8 mouse cellular contexts compared by ENCODE assay signal in genomic region chr5:18358191-18358590, GRCm38 (mm10). TPM values are rescaled to one million over a fixed set of nuclear protein-coding genes. Genes with fewer than 3 reads are reported as not detected.
DNase-seq lines count a peak whose midpoint lies in the region; ATAC-seq and TF ChIP-seq lines count a peak whose summit lies in the region.

No protein-coding gene starts in this region.

- H3K9me3 ChIP-seq in heart, postnatal 0 days (replicated peaks; ENCODE audit: control insufficient read depth, low read length), result peaks cover 2% of the 10 kb centered on the region; the same call in 1 of the 2 replicates
- no peaks in the 10 kb centered on the region for H3K9me3 ChIP-seq in midbrain, embryonic 11.5 days (ENCODE audit: control insufficient read depth, low read length)

- H3K9ac ChIP-seq in heart, postnatal 0 days (replicated peaks; ENCODE audit: low read depth, low read length), result no peak overlapping the region
- H3K9ac ChIP-seq in midbrain, embryonic 11.5 days (ENCODE audit: low read length), result no peak overlapping the region

- WGBS in heart, postnatal 0 days, result 23% methylated on average over 3 of the region's 3 CpGs
- WGBS in midbrain, embryonic 11.5 days, result 19% methylated on average over 3 of the region's 3 CpGs

- no peak for TF ChIP-seq EP300 in heart, postnatal 0 days (IDR thresholded peaks at IDR 0.05; ENCODE audit: low read depth)

- no peaks in the 10 kb centered on the region for H3K36me3 ChIP-seq in heart, postnatal 0 days (replicated peaks; ENCODE audit: control insufficient read depth, insufficient read depth, low read length)
- no peaks in the 10 kb centered on the region for H3K36me3 ChIP-seq in midbrain, embryonic 11.5 days (ENCODE audit: control insufficient read depth, insufficient read depth, low read length)

- ATAC-seq in heart, postnatal 0 days (ENCODE audit: insufficient read depth, low read depth), result no peak
- ATAC-seq in midbrain, embryonic 11.5 days (ENCODE audit: low FRiP score), result no peak

- H3K27me3 ChIP-seq in heart, postnatal 0 days (ENCODE audit: control insufficient read depth, insufficient read depth, low read length), result no peaks in the 10 kb centered on the region
- peaks cover 6% of the 10 kb centered on the region for H3K27me3 ChIP-seq in midbrain, embryonic 11.5 days (ENCODE audit: control insufficient read depth, insufficient read depth, low read length)

- peak; percentile 71 for TF ChIP-seq CTCF in heart, postnatal 0 days (IDR thresholded peaks at IDR 0.05; ENCODE audit: low read depth)

- peak; percentile 44 to 47 for DNase-seq in right cerebral cortex, postnatal 10 days (ENCODE audit: low spot score in 2 of 2)
- DNase-seq in right cerebral cortex, postnatal 36 days (ENCODE audit: low spot score in 2 of 2), result no peak
- DNase-seq in cerebellum, postnatal 14 days, result peak; percentile 68 to 72
- DNase-seq in heart, postnatal 0 days (ENCODE audit: low spot score), result peak; percentile 60
- peak; percentile 78 to 88 for DNase-seq in kidney, postnatal 25 days
- no peak for DNase-seq in midbrain, embryonic 11.5 days (ENCODE audit: low spot score, missing footprints)
- DNase-seq in adipocyte (ENCODE audit: low spot score), result no peak
- no peak for DNase-seq in thymus, postnatal 25 days

- no peak overlapping the region for H3K4me3 ChIP-seq in heart, postnatal 0 days (ENCODE audit: low read depth, low read length)
- H3K4me3 ChIP-seq in midbrain, embryonic 11.5 days (ENCODE audit: low read depth, low read length), result no peak overlapping the region

- H3K4me2 ChIP-seq in heart, postnatal 0 days (ENCODE audit: low read depth, low read length), result peak overlapping the region; percentile 98; the same call in 1 of the 2 replicates
- peak overlapping the region; percentile 92 for H3K4me2 ChIP-seq in midbrain, embryonic 11.5 days

- H3K27ac ChIP-seq in heart, postnatal 0 days (ENCODE audit: low read depth), result no peak overlapping the region
- H3K27ac ChIP-seq in midbrain, embryonic 11.5 days (ENCODE audit: low read depth, low read length), result no peak overlapping the region

- peaks cover 12% of the 10 kb centered on the region for H3K4me1 ChIP-seq in heart, postnatal 0 days (ENCODE audit: control insufficient read depth, insufficient read depth)
- no peaks in the 10 kb centered on the region; the same call in 1 of the 2 replicates for H3K4me1 ChIP-seq in midbrain, embryonic 11.5 days (ENCODE audit: control insufficient read depth, insufficient read depth, low read length)

RNA-seq across cellular contexts. Expression of gene Gnai1, which starts 2.0 kb away (rescaled TPM):
- 19.2 and 21.9 TPM in 2 replicates for total RNA-seq in heart, postnatal 0 days (2014; rRNA removed; ENCODE audit: low replicate concordance)
- polyA plus RNA-seq in heart, postnatal 0 days (2015; fragmentation: Nextera tagmentation; extraction: Ambion mirVana), result 16.6 and 17.0 TPM in 2 replicates
- polyA plus RNA-seq in midbrain, embryonic 11.5 days (2014; fragmentation: Nextera tagmentation; extraction: Ambion mirVana), result 29.3 and 30.6 TPM in 2 replicates

Comparison
In these comparisons a context has a peak if more than half of its experiments do, and no peak if none do; other contexts are left out.
1. DNase-seq: peak in right cerebral cortex, postnatal 10 days (2 of 2), cerebellum, postnatal 14 days (2 of 2), heart, postnatal 0 days (single experiment) and kidney, postnatal 25 days (2 of 2); none in right cerebral cortex, postnatal 36 days (0 of 2), midbrain, embryonic 11.5 days (single experiment), adipocyte (single experiment) and thymus, postnatal 25 days (single experiment).